Mouse (Mus musculus): ENCODE data around the gene Rora. TPM values are rescaled to one million over a fixed set of nuclear protein-coding genes. Genes with fewer than 3 reads are reported as not detected.

Rora gene
- total RNA-seq, 2 experiments from 2014 or later = 54.8 to 56.1 TPM

DNA sequence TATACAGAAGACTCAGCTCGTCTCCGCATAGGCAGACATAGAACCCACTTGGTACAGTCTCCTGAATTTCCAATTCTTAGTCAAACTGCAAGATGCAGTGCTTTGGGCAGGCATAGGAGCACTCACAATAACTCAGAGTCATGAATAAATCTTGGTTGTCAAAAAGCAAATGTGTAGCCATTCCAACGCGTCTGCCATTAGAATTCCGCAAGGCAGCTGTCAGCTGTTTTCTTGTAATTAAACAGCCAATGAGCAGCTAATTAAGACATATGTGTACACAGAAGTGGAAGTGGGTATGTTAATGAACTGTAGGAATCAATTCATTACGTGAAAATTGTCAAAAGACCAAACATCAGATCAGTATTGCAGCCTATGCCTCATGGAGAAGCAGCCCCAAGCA is 700.6 kb downstream of the Rora start:
- DNase-seq = no peak

DNA sequence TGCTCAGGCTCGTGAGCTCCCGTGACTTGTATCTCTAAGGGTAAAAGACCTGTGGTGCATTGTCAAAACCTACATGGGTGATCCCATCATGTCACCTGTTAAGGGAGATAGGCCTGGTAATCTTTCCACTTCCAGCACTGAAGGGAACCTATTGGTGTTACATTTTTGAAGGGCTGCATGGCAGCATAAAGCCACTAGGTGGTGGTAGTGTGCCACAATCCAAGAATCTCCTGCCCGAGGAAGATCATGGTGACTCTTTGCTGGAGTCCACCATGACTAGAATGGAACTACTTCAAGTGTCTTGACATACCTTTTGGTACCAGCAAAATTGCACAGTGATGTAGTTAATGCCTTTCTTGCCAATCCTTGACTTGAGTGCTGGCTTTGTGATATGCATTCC is 704.2 kb downstream of the Rora start:
- no peak for DNase-seq

DNA sequence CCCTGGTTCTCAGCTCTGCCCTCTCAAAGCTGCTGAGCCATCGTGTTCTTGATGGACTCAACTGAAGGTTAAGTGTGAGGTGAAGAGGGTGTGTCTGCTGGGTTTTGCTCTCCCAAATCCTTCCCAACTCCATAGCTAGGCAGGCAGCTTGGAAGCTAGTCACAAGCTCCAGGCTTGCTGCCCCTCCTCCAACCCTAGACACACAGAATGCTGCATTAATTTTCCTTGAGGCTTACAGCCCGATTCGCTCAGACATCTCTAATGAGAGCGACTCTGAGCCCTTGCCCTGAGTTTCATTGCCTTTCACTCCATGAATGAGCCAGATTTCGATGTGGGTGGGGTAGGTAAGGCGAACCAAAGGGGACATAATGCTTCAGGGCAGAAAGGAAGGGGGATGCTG is 705.2 kb downstream of the Rora start:
- no peak for DNase-seq

DNA sequence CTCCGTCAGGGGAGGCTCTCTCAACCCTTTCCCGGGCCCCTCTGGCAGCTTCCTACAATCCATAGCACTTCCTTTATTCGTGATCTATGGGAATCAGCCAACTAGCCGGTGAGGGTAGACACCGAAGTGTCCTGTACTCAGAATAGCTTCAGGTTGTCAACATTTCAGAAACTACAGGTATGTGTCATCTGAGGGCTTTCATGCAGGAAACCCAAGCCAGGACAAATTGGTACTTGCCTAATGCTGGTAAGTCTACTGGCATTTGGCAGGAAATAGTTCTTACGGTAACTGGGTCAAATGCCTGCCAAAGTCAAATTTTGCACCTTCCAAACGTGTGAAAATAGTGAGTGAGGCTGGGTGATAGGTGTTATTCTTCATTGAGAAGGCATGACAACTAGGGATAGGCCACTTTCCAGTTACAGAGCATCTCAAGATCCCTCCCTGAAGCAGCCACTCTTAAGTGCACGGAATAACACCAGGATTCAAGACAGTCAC is 708.4 kb downstream of the Rora start:
- no peak for DNase-seq

DNA sequence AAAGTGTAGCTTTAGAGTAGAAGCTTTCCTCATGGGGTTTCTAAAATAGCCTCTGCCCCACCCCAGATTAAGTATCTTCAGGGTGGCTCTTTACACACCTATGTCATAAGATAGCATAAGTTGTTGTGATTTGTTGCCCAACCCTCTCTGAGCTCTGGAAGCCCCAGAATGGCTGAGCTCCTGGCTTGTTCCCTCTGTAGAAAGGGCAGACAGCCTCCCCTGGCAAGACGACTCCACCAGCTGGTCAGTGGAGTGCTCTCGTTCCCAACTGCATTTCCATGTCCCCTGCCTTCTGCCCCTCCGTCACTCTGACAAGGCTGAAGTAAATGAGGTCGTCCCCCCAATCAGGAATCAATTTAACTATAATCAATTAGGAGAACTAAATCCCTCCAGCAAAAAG is 709.2 kb downstream of the Rora start:
- DNase-seq = peak; percentile 38

DNA sequence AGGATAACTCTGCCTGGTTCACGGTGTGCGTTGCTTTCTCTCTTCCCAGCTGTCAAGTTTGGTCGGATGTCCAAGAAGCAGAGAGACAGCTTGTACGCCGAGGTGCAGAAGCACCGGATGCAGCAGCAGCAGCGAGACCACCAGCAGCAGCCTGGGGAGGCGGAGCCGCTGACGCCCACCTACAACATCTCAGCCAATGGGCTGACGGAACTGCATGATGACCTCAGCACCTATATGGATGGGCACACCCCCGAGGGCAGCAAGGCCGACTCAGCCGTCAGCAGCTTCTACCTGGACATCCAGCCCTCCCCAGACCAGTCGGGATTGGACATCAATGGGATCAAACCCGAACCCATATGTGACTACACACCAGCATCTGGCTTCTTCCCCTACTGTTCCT is 710.5 kb downstream of the Rora start:
- no peak for DNase-seq

DNA sequence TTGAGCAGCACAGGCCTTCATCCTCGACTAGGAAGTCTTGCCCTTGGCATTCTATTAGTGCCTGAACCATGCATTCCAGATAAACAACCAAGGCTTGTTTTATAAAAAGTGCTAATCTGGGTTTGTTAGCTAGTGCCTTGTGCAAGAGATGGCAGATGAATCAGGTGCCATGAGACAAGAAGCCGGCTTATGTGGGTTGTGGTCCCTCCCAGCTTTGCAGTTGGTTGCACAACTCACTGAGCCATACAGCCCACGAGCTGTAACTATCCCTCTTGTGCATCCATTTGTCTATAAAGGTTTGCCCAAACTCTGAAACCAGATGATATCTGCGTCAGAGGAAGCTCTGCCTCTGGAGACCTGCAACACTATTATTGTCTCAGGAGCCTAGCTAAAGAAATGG is 713.5 kb downstream of the Rora start:
- DNase-seq = no peak

DNA sequence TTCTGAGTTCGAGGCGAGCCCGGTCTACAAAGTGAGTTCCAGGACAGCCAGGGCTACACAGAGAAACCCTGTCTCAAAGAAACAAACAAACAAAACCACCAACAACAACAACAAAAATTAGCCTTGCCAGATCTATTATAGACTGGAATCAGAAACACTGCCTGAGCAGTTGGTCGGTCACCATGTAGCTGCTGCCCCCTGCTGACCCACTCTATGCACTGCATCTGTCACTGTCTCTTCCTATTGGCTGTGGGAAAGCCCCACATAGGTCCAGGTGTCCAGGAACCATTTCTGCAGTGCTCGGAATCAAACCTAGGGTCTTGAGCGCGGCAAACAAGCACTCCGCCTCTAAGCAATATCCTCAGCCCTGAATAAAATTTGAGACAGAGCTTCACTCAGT is 714.5 kb downstream of the Rora start:
- peak; percentile 49 for DNase-seq

DNA sequence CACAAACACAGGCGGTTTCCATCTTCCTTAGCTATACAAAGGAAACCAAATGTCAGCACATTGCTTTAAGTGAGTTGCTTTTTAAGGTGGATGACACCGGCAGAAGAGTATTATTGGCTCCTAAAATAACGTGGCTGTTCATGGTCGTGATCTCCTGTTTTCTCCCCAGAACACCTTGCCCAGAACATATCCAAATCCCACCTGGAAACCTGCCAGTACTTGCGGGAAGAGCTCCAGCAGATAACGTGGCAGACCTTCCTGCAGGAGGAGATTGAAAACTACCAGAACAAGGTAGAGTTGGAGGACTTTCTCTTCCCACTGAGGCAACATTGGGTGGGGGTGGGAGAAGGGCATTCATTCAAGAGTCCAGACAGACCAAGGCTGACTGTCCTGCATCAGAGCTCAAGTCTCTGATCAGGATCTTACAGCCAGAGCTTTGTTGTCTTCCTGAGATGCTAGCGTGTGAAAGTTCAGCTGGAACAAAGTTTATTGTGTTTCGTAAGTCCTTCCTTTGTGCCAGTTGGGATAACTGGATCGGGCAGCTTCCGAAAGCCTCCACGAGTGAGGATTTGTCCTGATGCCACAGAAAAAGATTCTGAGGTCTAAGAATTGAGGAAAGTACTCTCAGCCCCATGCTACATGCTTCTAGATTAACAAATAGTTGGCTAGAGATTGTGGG is 717.6 kb downstream of the Rora start:
- no peak for DNase-seq

DNA sequence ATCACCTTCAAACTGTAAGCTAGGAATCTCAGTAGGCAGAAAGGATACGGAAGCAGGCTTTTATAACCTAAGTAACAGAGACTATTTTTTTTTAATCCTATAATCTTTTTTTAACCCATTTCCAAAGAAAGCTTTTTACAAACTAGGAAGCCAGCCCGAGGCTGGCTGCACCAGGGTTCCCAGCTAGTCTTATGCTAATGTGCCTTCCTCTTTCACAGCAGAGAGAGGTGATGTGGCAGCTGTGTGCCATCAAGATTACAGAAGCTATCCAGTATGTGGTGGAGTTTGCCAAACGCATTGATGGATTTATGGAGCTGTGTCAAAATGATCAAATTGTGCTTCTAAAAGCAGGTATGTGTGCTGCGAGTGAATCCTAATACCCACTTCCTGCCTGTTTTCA is 719.3 kb downstream of the Rora start:
- no peak for DNase-seq

DNA sequence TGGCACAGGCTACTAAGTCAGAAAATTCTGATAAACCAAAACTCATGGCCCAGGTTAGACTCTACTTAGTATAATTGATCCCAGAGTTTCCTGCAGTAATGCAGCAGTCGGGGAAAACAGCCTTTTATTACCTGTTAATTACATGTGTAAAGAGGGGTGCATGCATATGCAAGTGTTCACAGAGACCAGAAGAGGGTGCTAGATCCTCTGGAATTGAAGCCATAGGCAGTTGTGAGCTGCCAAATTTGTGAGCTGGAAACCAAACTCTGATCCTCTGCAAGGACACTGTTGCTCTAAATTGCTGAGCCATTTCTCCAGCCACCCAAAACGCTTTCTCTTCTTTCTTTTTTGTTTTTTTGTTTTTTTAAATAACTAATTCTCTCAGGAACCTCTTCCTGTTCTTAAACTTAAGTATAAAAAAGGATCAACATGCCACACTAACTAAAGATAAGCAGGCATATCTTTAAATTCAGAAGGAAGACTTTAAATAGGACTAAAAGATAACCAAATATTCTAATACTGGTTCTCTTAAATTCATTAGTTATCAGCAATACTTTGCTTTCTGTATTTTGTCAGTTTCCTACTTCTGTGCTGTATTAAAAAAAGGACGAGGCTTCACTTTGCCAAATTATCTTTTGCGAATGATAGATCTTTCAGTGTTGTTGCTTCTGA is 723.5 kb downstream of the Rora start:
- no peak for DNase-seq

DNA sequence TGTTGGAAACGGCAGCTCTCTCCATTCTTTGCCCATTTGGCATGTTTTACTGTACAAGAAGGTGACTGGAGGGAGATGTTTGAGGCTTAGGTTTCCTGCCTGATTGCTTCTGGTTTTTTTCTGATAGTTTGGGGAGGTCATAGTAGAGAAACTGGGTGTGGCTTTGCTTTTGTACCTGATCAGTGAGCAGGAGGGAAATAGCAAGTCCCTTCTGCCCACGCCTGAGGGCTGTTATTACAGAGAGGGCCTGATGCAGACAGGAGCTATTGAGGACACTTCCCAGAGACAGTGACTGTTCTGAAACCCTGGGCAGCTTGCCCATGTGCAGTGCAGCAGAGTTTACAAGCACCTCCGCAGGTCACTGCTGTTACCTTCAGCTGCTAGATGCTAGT is 724.1 kb downstream of the Rora start:
- DNase-seq = no peak

DNA sequence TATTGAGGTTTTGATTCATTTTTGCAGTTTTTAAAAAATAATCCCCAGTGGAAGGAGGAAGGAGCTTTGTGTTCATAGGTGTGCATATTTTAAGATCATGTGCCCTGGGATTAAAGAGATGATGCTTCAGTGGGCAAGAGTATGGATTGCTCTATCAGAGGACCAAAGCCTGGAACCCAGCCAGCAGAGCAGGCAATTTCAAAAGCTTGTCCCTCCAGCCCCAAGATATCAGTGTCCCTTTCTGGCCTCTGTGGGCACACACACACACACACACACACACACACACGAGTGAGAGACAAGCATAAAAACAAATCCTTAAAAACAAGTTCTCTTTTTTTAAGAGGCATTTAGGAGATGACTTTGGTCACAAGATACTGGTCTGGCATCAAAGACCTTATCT is 727.0 kb downstream of the Rora start:
- no peak for DNase-seq

DNA sequence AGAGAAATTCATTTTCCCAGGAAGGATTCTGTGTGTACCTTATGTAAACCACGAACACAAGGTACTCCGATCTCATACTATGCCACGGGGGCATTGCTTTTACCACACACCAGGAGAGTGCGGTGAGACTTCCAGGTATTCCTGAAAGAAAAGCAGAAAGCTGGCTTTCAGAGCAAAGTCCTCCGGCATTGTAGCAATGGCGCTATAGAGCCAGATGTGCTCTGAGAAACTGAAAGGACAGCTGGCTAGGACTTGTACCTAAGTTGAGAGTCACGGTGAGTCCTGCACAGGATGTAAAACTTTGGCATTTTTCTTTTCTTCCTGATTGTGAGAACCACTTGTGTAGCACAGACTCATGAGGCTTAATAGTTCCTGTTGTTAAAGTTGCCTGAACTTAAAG is 728.2 kb downstream of the Rora start:
- DNase-seq = no peak

DNA sequence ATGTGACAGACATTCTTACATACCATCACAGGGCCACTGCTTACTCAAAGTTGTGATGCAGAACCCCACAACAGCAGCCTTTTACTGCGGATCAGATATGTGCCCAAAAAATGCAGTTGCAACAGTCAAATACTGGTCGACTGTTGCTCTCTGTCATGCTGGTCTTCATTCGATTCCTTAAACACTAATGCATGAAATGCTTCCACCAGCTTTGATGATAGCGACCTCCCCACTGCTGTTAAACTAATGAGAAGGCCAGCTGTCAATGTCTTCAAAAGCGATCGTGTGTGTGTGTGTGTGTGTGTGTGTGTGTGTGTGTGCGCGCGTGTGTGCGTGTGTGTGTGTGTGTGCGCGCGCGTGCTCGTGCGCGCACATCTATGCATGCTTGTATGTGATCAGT is 730.9 kb downstream of the Rora start:
- no peak for DNase-seq

DNA sequence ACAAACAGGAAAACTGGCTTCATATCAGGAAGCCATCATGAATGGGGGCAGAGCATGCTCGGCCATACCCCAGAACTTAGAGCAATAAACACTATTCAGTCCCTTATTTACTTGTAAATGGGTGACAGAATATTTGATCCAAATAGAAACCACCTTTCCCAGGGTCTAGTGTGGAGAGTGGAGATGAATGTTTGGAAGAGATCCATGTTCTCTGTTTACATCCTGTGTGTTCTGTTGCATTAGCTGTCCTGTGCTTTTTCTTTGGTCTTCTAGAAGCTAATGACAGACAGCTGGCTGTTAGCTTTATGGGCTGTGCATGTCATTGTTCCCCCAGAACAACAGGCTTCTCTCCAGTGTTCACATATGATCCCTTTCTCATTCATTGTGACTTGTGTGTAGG is 731.3 kb downstream of the Rora start:
- DNase-seq = no peak

DNA sequence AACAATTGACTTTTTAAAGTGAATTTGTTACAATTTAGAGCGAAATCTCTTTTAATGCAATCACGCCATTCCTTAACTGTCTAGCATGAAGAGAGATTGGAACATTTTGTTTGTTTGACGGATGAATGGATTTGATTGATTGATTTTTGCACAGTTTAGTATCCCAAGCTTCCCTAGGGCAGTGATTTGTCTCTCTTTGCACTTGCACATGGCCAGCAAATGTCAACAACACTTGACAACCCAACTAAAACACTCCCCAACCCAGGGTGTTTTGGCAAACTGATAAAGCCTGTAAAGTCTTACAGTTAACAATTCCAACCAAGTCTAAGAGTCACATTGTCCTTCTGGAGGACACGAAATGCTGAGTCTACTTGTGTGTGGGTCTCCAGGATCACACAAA is 733.7 kb downstream of the Rora start:
- DNase-seq = no peak

DNA sequence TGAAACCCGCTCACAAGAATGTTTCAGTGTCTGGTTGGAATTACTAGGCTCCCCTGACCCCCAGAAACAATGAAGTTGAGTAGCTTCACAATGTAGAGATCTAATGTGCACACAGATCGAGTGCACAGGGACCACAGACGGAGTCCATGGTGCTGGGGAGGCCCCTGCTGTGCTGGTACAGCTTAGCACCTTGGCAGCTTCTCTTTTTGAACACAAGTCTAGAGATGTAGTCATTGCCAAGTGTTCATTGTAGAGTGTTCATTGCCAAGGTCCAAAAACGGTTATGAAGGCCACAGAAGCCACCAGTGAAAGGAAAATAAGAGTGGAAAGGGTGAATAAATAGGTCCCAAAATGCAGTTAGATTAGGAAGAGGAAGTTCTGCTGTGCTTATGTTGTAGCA is 737.0 kb downstream of the Rora start:
- DNase-seq = no peak

DNA sequence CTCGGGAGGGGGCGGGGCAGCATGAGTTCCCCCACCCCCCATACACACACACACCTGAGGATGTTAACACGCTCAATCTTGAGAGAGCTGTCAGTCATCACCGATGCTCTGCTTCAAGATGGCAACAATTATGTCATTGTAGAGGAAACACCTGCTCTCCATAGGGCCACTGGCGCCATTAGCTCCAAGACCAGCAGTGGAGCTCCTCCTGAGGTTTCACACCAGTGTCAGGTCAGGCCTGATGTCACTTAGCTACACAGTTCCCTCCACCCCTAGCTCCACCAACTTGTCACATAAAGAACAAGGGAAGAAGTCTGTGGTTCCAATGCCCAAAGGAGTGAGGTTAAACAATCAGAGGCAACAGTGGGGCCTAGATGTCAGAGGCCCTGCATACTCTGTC is 740.6 kb downstream of the Rora start:
- DNase-seq = no peak

DNA sequence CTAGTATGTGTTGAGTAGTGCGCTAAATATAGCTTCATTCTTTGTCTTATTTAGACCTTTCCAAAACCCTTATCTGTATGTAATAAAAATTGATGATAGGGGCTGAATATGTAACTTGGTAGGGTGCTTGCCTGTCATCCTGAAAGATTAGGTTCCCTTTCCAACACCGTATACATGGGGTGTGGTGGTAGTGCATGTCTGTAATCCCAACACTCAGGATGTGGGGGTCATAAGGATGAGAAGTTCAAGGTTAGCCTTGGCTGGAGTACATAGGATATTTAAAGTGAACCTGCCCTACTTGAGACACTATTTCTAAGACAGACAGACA is 743.8 kb downstream of the Rora start:
- DNase-seq = no peak

DNA sequence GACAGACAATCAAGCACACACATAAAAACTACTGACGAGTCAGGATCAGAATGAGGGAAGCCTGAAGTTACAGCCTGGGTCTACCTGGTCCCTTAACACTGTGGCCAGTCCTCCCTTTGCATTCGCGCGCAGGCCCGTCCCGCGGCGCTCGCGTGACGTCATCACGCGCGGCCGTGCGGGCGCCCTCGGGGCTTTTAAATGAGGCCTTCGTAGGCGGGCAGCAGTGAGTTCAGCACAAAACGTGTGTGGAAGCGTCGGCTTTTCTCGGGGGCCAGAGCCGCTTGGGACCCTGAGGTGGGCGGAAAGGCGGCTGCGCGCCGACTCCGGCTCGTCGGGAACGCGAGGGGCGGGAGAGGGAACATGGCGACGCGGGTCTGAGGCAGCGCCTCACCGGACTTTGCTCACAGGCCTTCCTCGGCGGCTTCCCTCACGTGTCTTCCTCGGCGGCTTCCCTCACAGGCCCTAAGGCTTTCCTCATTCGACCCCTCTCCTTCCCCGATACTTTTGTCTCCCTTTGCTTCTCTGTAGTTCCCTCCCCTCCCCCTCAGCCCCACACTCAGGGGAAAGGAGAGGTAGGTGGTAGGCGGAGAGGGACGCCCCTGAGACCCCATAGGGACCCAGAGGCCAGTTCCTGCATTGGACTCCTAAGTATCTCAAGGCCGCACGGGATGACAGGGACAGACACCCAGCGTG is 744.3 kb downstream of the Rora start, which contains the start of gene Ice2:
TSS of gene Ice2 (plus strand) at position 147 of the 693 bp plus-strand sequence.
- DNase-seq = peak; percentile 63

DNA sequence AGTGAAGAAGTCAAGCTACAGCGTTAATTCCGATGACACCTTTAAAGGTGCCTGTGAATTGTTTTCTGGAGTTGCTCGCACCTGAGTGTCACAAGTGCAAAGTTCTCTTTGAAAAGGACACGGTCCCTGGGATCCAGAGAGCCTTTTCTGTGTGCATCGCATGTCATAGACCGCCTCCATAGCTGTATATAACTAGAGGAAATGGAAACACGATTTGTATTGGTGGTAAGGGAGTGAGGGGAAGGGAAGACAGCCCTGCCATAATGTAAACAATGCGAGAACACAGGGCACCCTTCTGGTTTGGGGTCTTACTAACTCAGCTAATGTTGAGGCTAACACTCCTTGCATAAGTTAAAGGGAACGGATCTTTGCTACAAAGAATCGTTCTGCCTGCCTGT is 744.9 kb downstream of the Rora start:
- DNase-seq = no peak

DNA sequence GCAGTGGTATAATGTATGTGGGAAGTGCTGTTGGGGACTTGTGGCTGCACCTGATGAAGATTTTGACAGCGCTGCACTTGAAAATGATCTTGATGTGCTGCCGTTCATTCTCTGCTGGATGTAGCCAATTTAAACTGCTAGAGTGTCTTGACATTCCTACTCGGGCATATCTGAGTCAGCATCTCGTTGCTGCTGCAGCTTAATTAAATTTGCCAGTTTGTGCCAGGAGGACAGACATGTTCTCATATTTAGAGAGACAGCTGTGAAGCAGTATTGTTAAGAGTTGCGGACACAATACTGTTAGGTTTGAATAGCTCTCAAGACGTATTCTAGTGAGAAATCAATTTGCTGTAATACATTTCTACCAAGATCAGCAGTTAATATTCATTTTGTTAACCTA is 751.1 kb downstream of the Rora start:
- DNase-seq = no peak

DNA sequence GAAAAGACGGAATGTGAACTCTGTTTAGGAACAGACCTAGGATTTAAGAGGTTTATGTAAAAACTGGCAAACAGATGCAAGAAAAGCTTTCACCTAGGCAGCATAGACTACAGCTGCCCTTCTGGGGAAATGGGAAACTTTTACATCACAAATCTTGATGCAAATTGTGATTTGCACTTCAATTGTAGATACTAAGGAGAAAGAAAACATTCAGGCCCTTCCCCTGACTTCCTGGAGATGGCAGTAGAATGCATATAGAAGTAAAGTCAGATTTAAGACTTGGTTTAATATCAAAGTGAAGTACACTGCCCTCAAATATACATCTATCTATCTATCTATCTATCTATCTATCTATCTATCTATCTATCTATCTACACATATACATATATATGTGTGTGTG is 765.9 kb downstream of the Rora start:
- DNase-seq = no peak
